Mouse (Mus musculus): ENCODE results near the gene Brd1.

Gene Brd1

DNA sequence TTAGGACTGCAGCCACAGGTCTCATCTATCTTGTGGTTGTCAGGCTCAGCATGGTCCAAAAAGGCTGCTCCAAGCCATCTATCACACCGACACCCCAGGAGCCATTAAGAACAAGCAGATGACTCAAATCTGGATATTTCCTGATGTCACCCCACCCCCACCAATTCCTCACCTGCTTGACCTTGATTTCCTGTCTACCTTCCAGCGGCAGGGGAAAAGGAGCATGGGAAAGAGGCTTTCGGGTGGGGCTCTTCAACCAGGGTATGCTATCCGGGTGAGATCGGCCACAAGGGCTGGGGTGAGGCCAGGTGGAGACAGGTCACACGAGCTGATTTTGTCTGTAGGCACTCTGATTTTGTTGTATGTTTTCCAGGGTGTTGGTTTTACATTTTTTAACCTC, 50.0 kb downstream of the Brd1 start:
- no peak for DNase-seq (ENCODE audit: low spot score)

- DNase-seq (ENCODE audit: low spot score) = no peak
Observed at GRCm38 (mm10) chr15:88680931-88681330, 53.1 kb downstream of the Brd1 start.

GRCm38 (mm10) chr15:88677568-88677967, 56.5 kb downstream of the Brd1 start:
- DNase-seq (ENCODE audit: low spot score) = no peak

DNA sequence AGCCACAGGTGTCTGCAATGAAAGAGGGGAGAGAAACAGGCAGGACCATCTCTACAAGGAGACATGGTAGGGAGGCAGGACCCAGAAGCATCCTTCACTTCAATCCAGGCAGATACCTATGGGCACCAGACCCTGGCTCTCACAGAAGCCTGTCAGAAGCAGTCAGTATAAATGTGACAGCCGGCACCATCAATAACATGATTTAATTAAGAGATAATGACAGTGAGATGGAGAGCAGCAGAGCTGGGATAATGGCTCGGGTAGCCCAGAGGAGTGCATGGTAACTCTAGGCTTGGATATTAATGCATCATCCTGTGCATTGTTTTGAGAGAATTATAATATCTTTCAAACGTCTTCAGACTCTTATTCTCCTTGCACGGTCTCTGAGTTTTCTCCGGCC, 58.0 kb downstream of the Brd1 start:
- no peak for DNase-seq (ENCODE audit: low spot score)

DNA sequence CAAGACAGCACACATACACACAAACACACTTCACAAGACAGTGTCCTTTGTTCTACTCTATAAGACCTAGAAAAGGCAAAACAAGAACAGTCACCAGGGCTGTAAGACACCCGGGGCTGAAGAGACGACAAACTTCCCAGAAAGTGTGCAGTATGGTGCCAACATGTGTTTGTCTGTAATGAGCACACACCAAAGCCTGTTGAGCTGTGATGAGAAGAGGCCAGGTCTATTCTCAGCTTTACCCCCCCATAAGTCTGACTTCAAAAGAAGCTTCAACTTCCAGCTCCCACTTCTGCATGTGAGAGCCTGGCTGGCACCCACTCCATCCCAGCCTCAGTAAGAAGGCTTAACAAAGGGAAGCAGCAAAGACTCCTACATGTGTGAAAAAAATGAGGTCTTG, 65.3 kb downstream of the Brd1 start:
- DNase-seq (ENCODE audit: low spot score) = no peak

- DNase-seq (ENCODE audit: low spot score) = no peak
Observed at GRCm38 (mm10) chr15:88667653-88668052, 66.4 kb downstream of the Brd1 start.

DNA sequence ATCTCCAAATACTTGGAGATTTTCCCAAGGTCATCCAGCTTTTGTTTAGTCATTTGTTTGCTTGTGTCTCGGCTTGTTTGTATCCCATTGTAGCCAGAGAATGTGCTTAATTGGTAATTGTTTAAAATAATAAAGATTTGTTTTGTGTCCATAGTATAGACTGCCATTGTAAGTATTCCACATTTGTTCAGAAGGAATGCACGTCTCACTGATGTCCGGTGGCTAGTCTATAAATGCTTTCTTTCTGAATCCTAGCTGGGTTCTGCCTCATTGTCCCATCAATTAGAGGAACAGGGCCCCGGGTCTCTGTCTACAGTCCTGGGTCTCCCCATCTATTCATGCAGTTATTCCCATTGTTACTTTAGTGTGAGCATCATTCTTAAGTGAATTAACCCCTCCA, 68.2 kb downstream of the Brd1 start:
- DNase-seq (ENCODE audit: low spot score) = no peak

DNA sequence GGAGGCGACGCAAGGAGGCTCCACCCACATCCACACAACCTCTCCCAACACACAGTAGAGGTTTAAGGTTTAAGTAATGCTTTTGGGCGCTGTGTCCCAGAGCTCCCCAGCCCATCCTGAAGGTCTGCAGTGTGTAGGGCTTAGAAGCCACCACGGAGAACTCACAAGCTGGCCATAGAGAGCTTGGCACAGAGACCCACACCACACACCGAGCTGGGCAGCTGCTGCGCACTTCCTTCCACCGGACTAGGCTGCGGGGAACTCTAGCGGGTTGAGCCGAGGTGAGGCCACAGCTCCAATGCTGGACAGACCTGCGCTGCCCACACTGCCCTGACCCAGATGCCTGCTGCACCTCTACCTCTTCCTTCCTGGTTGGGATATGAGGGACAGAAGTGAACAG, 71.0 kb downstream of the Brd1 start:
- no peak for DNase-seq (ENCODE audit: low spot score)

DNA sequence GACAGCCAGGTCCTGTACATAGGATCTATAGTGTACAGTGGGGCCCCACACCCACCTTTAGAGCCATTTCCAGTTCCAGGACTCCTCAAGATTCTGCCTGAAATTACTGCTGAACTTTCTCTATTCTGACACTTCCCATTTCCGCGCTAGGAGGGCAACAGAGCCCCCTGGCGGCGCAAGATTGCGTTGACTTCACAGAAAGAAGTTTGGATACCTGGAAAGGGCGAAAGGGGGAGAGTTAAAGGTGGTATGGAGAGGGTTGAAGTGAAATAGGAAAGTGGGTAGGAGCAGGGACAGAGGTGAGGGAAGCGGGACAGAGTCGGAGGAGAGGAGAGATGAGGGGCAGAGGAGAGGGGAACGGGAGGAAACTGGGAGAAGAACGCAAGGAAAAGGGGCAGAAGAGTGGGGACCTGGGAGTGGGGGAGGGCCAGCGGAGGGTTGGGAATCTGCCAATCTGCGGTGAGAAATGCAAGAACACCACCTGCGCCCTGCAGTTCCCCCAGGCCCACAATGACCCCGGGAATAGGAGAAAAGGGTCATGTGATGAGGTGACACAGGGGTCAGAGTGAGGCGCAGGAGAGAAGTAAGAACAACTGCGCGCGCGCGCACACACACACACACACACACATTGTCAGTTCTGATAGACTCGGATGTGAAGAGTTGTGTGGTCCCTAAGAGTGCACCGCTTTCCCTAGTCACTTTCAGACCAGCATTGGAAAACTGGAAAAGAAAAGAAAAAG, 71.8 kb downstream of the Brd1 start:
- peak; percentile 75 for DNase-seq (ENCODE audit: low spot score)

DNA sequence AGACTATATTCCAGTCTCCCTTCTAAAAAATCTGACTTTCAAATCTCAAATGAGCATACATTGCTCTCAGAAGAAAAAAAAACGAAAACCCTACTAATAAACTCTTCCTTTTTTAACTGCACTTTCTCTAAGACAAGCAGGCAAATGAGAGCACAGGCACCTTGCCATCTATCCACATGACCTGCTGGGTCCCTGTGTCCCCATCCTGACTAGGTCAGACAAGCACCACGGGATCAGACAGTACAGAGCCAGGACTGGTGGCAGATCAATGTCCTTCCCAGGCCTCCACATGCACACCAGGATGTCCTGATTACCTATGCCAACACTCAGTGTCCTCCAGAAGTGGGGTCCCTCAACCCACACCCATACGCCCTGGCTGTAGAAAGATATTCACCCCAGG, 72.4 kb downstream of the Brd1 start:
- no peak for DNase-seq (ENCODE audit: low spot score)

DNA sequence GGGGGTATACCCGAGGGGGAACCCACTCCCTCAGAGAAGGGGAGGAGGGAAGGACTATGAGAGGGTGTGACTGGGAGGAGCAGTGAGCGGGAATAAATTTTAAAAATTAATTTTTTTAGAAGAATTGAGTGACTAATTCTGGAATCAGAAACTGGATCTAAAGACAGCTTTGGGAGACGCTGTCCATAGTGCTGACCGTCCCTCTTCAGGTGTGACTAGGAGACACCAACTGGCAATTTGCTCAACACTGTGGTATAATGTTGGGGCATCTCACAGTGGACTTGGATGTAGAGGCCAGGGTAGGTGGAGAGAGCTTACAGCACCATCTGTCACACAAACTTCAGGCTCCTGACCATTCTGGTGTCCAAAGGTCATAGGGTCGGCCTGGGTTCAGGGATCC, 82.0 kb downstream of the Brd1 start:
- DNase-seq (ENCODE audit: low spot score) = peak; percentile 46

DNA sequence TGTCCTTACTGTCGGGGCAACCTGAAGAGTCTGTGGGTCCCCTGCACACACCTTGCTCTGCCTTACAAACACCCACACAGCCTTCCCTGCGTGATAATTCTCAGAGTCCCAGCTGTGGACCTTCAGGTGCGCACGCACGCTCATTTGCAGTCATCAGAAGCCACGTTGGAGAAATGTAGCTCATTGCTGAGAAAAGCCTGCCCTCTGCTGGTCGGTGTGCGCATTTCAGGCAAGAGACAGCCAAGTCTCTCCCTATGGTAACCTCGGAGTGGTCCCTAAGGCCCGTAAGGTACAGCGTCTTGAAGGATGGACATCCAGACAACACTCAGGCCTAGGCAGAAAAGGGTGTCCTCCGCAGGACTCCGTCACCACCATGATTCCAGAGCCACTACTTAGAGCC, 83.0 kb downstream of the Brd1 start:
- DNase-seq (ENCODE audit: low spot score) = peak; percentile 84

Data from embryo, embryonic 10.5 days (tissue).